Mouse (Mus musculus) forebrain, postnatal 0 days (tissue): ENCODE results near the gene Fhit. TPM values are rescaled to one million over a fixed set of nuclear protein-coding genes. Genes with fewer than 3 reads are reported as not detected.

Experiments used
- ATAC-seq: fragments of 200-750 bp; cut with Nextera tagmentation; 2 replicates; pipeline ENCODE4 v1.8.0; 2017; ENCODE audit warnings: mild to moderate bottlenecking, moderate library complexity
- DNase-seq: peaks from one replicate; pipeline ENCODE4 v3.0.0-alpha.2; 2015
- H3K27ac ChIP-seq: fragments of 300-500 bp; sonication (generic); 2 replicates; pipeline ENCODE4 v1.5.1; 2014; ENCODE audit warnings: low read depth, mild to moderate bottlenecking, antibody characterized with exemption, low read length, moderate library complexity, mixed read lengths
- H3K27me3 ChIP-seq: fragments of 300-500 bp; sonication (generic); 2 replicates; pipeline ENCODE4 v1.6.1; 2014; ENCODE audit warnings: mild to moderate bottlenecking, low read length, mixed read lengths; ENCODE audit not compliant: insufficient read depth
- H3K36me3 ChIP-seq: fragments of 300-500 bp; sonication (generic); 2 replicates; pipeline ENCODE4 v1.6.1; 2014; ENCODE audit warnings: mild to moderate bottlenecking, moderate library complexity; ENCODE audit not compliant: insufficient read depth
- H3K4me1 ChIP-seq: fragments of 300-500 bp; sonication (generic); 2 replicates; pipeline ENCODE4 v1.6.1; 2014; ENCODE audit warnings: antibody characterized with exemption; ENCODE audit not compliant: insufficient read depth
- H3K4me2 ChIP-seq: fragments of 300-500 bp; sonication (generic); 2 replicates; pipeline ENCODE4 v1.6.1; 2014; ENCODE audit warnings: low read depth, mild to moderate bottlenecking, moderate library complexity
- H3K4me3 ChIP-seq: fragments of 300-500 bp; sonication (generic); 2 replicates; pipeline ENCODE4 v1.5.1; 2014; ENCODE audit warnings: low read depth, low read length, mixed read lengths
- H3K9ac ChIP-seq: fragments of 300-500 bp; sonication (generic); 2 replicates; pipeline ENCODE4 v1.6.1; 2014; ENCODE audit warnings: mild to moderate bottlenecking
- H3K9me3 ChIP-seq: fragments of 300-500 bp; sonication (generic); 2 replicates; pipeline ENCODE4 v1.6.1; 2016; ENCODE audit warnings: low read length
- CTCF ChIP-seq: sonication (generic); IDR thresholded peaks from 2 replicates; pipeline ENCODE4 v1.5.1; 2016; ENCODE audit warnings: antibody characterized with exemption, control low read depth, low read depth
- WGBS: fragments of 180-500 bp; shearing (Covaris S2); extraction: QIAGEN DNeasy Blood & Tissue Kit; methylation state at CpG from one replicate; pipeline ENCODE4 v1.1.7; 2014; 5-methylcytosine and 5-hydroxymethylcytosine counted together
- polyA plus RNA-seq: library from polyadenylated mRNA; unstranded; fragments of >200 nt; fragmentation: Nextera tagmentation; extraction: Ambion mirVana; gene quantifications from 2 replicates; pipeline ENCODE4 v1.2.1, GENCODE M21; 2015
- total RNA-seq: library from RNA; depleted of rRNA; stranded (reverse); fragments of >200 nt; gene quantifications from 2 replicates; pipeline ENCODE4 v1.2.3, GENCODE M21; 2014

Gene Fhit
- total and polyA plus RNA-seq, 2 experiments from 2014 or later: 8.0 to 8.9 TPM

DNA sequence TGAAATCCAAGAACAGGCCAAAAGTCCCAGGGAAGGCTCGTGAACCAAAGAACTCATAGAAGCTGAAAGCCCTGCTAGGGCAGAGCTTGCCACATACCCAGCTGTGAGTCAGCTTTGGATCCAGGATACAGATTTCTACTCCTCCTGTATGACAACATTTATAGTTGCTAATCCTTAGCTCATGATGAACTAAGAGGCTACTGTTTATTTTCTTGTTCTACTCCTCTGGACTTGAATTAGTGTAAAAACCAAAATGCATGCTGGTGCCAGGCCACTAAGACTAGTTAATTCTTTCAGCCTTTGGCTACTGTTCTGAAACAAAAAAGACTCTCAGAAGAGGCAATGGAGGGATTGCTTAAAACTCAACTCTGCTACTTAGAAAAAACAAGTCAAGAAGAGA lies 309.9 kb downstream of the Fhit start:
- H3K9ac ChIP-seq: no peak overlapping the region
- no peaks in the 10 kb centered on the region for H3K27me3 ChIP-seq
- H3K36me3 ChIP-seq: no peaks in the 10 kb centered on the region
- H3K27ac ChIP-seq: no peak overlapping the region
- H3K4me2 ChIP-seq: no peak overlapping the region
- no peaks in the 10 kb centered on the region for H3K4me1 ChIP-seq
- no peaks in the 10 kb centered on the region for H3K9me3 ChIP-seq
- no peak for ATAC-seq
- TF ChIP-seq CTCF: no peak
- WGBS: 88% methylated on average over 1 of the region's 1 CpGs
- no peak overlapping the region for H3K4me3 ChIP-seq
- no peak for DNase-seq

DNA sequence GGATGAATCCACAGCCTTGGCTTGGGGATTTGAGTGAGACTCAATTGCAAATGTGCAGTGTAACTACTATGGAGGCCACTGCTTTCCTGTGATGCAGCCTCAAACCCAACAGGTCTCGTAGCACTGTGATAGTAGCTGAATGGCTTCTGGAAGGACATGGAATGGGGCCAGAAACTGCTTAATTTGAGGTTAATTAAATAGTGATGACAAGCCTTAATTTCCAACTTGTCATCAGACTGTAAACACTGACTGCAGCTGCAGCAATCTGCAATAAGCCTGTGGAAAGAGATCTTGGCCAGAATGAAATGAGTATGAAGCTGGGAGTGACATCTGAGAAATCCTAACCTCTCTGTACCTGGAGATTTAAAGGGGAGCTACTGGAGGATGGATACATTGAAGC lies 325.8 kb downstream of the Fhit start:
- peak; percentile 48 for DNase-seq
- Histone ChIP-seq H3K4me2 (no peak overlapping the region), H3K27me3 (no peaks in the 10 kb centered on the region), H3K4me1 (no peaks in the 10 kb centered on the region), H3K4me3 (no peak overlapping the region), H3K27ac (no peak overlapping the region), H3K36me3 (no peaks in the 10 kb centered on the region), H3K9ac (no peak overlapping the region), H3K9me3 (no peaks in the 10 kb centered on the region)
- no peak for TF ChIP-seq CTCF
- peak; percentile 42 for ATAC-seq
- 37% methylated on average over 1 of the region's 1 CpGs for WGBS

DNA sequence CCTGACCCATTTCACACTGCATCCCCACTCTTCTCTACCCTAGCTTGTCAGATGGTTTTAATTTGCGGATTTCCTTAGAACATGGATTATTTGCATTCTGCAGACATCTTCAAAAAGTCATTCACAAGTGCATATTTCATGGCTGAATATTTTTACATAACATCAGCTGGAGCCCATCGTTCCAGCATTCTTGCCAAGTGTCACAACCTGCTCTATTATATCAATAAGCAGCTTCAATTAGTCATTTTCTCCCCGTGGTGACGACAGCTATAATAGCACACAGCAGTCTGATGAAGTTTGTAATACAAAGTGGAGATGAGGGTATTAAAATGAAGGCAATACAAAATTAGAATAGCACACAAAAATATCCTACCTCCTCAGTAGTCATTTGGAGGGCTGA lies 337.0 kb downstream of the Fhit start:
- TF ChIP-seq CTCF: no peak
- Histone ChIP-seq H3K4me1 (no peaks in the 10 kb centered on the region), H3K9me3 (no peaks in the 10 kb centered on the region), H3K4me2 (no peak overlapping the region), H3K27ac (no peak overlapping the region), H3K36me3 (no peaks in the 10 kb centered on the region), H3K27me3 (no peaks in the 10 kb centered on the region), H3K9ac (no peak overlapping the region), H3K4me3 (no peak overlapping the region)
- 22% methylated on average over 4 of the region's 4 CpGs for WGBS
- ATAC-seq: peak; percentile 50; the same call in 1 of the 2 replicates
- DNase-seq: peak; percentile 22

DNA sequence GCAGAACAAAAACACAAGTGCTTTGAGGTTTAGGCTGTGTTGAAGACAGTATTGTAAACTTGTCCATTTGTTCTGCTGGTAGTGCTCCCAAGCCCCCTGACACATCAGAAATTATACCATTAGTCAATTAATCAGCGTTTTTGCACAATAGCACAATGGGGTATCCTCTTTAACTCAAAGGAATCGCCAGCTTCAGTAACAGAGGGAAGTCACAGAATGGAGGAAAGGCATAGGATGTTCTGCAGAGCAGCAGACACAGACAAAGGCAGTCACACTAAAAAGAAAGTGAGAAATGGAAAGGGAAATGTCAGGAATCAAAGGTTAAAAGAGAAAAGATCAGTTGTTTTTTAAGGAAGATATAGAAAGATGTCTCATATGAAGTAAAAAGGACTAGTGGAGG lies 348.3 kb downstream of the Fhit start:
- TF ChIP-seq CTCF: no peak
- DNase-seq (no peak), ATAC-seq (no peak)
- H3K4me2 ChIP-seq: no peak overlapping the region
- H3K4me1 ChIP-seq: 0 out of 2 replicates have a peak, but pooled peaks cover 7% of the 10 kb centered on the region
- no peak overlapping the region for H3K4me3 ChIP-seq
- H3K9ac ChIP-seq: no peak overlapping the region
- no peaks in the 10 kb centered on the region for H3K27me3 ChIP-seq
- H3K36me3 ChIP-seq: no peaks in the 10 kb centered on the region
- 6% methylated on average over 2 of the region's 2 CpGs for WGBS
- H3K9me3 ChIP-seq: no peaks in the 10 kb centered on the region
- no peak overlapping the region for H3K27ac ChIP-seq

DNA sequence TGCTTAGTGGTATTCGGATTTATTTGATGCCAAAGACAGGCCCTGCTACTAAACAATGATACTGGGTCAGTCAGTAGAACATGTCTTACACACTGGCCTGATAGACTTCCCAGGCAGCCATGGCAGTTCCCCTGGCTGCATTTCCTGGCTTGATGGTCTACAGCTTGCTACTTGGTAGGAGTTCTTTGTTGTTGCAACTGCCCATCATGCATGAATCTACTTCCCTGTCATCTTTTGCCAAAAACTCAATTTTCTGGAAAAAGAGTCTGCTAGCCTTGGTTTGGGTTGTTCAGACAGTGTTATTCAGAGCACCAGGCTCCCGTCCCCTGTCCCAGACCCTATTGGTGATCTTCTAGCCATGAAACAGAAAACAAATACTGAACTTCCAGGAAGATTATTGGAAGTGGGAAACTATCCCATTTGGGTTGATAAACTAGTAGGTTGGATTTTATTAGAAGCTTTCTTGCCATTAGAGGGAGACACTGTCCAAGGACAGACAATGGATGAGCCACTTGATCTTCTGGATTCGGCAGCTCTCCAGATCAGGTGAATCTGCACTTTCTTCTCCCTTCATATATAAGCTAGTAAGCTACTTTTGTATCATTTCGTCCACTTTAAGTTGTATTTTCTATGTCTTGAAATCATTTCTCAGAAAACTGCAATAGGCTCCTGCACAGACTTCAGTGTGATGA lies 363.2 kb downstream of the Fhit start:
- H3K27me3 ChIP-seq: no peaks in the 10 kb centered on the region
- no peak overlapping the region for H3K9ac ChIP-seq
- TF ChIP-seq CTCF: peak; percentile 30; the same call in 1 of the 2 replicates
- no peak overlapping the region for H3K4me2 ChIP-seq
- no peak overlapping the region for H3K27ac ChIP-seq
- no peaks in the 10 kb centered on the region for H3K36me3 ChIP-seq
- 75% methylated on average over 4 of the region's 4 CpGs for WGBS
- ATAC-seq: no peak
- no peak overlapping the region for H3K4me3 ChIP-seq
- peak; percentile 20 for DNase-seq
- H3K9me3 ChIP-seq: no peaks in the 10 kb centered on the region
- H3K4me1 ChIP-seq: 0 out of 2 replicates have a peak, but pooled peaks cover 6% of the 10 kb centered on the region

DNA sequence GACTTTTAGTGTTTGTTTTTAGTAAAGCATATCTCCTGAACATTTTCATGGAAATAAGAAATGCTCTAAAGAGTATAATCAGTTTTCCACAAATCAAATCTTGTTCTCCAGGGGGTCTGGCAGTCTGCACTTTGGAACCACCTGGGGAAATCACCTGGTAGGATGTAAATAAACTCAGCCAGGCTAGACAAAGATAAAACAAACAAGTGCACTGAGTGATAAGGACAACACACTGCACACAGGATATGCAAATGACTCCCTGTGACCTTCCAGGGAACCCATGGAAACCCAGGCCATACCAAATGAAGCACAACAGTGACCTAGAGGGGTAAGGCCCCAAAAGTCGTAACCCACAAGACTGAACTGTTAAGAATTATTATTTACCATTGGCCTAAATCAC lies 364.2 kb downstream of the Fhit start:
- no peaks in the 10 kb centered on the region for H3K9me3 ChIP-seq
- no peak for TF ChIP-seq CTCF
- 90% methylated on average over 1 of the region's 1 CpGs for WGBS

DNA sequence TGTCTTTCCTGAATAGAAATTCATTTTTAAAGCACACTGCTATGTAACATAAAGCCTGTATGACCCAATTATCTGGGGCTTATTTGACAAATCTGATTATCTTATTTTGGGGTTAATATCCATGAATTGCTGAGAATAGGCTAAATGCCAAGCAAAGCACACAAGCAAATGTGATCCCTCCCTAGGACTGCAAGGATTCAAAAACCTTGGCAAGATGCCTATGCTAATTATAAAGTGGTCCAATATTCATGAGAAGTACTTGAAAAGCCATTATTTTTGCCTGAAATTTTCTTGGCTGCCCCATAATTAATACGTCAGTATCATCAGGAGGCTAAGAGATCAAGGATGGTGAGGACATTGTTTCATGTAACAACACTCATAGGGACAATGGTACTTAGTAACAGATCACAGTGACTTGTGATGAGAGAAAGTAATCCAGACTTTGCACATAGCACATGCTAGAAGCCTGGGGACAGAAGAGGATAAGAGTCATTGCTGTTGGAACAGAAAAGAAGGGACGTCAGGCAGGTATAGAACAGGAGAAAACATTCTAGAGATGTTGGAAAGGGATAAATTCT lies 366.2 kb downstream of the Fhit start:
- Histone ChIP-seq H3K4me3 (no peak overlapping the region), H3K27me3 (no peaks in the 10 kb centered on the region), H3K4me1 (0 out of 2 replicates have a peak, but pooled peaks cover 6% of the 10 kb centered on the region), H3K27ac (no peak overlapping the region), H3K9me3 (no peaks in the 10 kb centered on the region), H3K4me2 (no peak overlapping the region), H3K36me3 (no peaks in the 10 kb centered on the region), H3K9ac (no peak overlapping the region)
- no peak for TF ChIP-seq CTCF
- DNase-seq (peak; percentile 26), ATAC-seq (no peak)
- 19% methylated on average over 2 of the region's 2 CpGs for WGBS

More for the DNA sequence above, 364.2 kb downstream of the Fhit start:
- Histone ChIP-seq H3K36me3 (no peaks in the 10 kb centered on the region), H3K4me2 (no peak overlapping the region), H3K9ac (no peak overlapping the region), H3K4me3 (no peak overlapping the region), H3K4me1 (0 out of 2 replicates have a peak, but pooled peaks cover 6% of the 10 kb centered on the region), H3K27ac (no peak overlapping the region), H3K27me3 (no peaks in the 10 kb centered on the region)
- no peak for ATAC-seq
- no peak for DNase-seq
